Mouse (Mus musculus): ENCODE measurements at regions not wholly inside any gene's neighbourhood (a gene's known extent, or its start where the extent isn't known, plus 50 kb on each side); places are given as distances from the start of the nearest gene placed in this dataset.

DNA sequence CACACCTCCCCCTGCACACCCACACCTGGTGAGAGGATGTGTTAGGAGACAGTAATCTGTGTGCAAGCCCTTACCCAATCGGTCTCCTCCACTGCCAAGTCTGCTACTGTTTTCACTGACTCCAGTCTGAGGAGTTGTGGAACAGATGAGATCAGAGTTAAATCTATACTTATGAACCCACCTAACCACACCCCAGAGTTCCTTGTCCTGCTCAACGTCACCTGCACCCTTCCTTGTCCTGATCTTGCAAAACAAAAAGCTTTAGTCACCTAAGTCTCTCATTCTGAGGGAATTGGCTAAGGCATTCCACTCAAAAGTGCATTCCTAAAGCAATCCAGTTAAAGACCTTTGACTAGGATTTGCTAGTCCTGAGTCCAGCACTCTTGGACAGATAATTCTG is 203.9 kb upstream of the Irx1 start:
- H3K36me3 ChIP-seq (replicated peaks; ENCODE audit: low read length) = no peaks in the 10 kb centered on the region
- TF ChIP-seq GATA1 (IDR thresholded peaks at IDR 0.05; ENCODE audit: borderline replicate concordance, low read length) = no peak
- no peak for TF ChIP-seq FLI1 (IDR thresholded peaks at IDR 0.05; ENCODE audit: low read length)

GRCm38 (mm10) chr13:72183636-72184035 is 220.1 kb upstream of the Irx1 start:
- H3K4me1 ChIP-seq = no peaks in the 10 kb centered on the region
- H3K9me3 ChIP-seq = peaks cover 53% of the 10 kb centered on the region
- no peaks in the 10 kb centered on the region for H3K27me3 ChIP-seq (replicated peaks)
- no peaks in the 10 kb centered on the region for H3K36me3 ChIP-seq (replicated peaks; ENCODE audit: low read length)
- TF ChIP-seq FLI1 (IDR thresholded peaks at IDR 0.05; ENCODE audit: low read length) = no peak
- no peak for TF ChIP-seq GATA1 (IDR thresholded peaks at IDR 0.05; ENCODE audit: borderline replicate concordance, low read length)
- H3K4me3 ChIP-seq (replicated peaks) = no peak overlapping the region

More for the DNA sequence above, 203.9 kb upstream of the Irx1 start:
- Histone ChIP-seq H3K4me3 (replicated peaks) (no peak overlapping the region), H3K27me3 (replicated peaks) (no peaks in the 10 kb centered on the region), H3K4me1 (no peaks in the 10 kb centered on the region), H3K9me3 (peaks cover 29% of the 10 kb centered on the region)

DNA sequence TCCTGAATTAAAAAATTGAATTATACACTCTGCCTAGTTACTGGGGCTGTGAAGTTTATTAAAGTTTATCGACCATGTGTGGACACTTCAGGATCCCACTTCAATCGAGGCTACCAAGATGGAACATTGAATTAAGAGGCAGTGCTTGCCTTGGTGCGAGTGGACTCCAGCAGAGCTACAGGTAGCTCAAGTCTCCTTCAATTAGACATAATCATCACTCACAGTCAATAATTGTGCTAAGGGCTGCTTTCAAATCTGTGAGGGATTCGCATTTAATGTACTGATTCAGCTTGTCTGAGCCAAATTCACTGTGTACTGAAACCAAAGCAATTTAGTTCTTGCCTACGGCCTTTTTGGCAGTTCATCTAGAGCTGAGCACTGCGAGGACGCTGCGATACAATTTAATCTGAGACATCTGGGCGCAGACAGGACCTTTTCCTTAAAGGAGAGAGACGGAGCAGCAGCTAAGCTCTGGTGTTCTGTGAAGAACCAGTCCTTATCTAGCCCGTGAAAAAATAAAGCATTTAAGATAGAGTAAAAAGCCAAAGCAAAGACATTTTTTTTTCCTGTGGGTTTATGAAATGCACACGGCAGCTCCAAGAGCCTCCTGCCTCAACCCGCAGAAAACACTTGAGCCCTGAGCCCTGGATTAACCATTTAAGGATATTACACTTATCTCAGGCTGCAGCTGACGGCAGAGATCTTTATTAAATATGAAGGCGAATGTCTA is 220.8 kb upstream of the Irx1 start:
- peaks cover 53% of the 10 kb centered on the region for H3K9me3 ChIP-seq
- no peaks in the 10 kb centered on the region for H3K4me1 ChIP-seq
- no peaks in the 10 kb centered on the region for H3K27me3 ChIP-seq (replicated peaks)
- TF ChIP-seq FLI1 (IDR thresholded peaks at IDR 0.05; ENCODE audit: low read length) (no peak), GATA1 (IDR thresholded peaks at IDR 0.05; ENCODE audit: borderline replicate concordance, low read length) (no peak)
- H3K4me3 ChIP-seq (replicated peaks) = no peak overlapping the region
- H3K36me3 ChIP-seq (replicated peaks; ENCODE audit: low read length) = no peaks in the 10 kb centered on the region

- H3K9me3 ChIP-seq = peaks cover 53% of the 10 kb centered on the region
- no peaks in the 10 kb centered on the region for H3K36me3 ChIP-seq (replicated peaks; ENCODE audit: low read length)
- H3K4me1 ChIP-seq = no peaks in the 10 kb centered on the region
- H3K27me3 ChIP-seq (replicated peaks) = no peaks in the 10 kb centered on the region
- TF ChIP-seq FLI1 (IDR thresholded peaks at IDR 0.05; ENCODE audit: low read length) (no peak), GATA1 (IDR thresholded peaks at IDR 0.05; ENCODE audit: borderline replicate concordance, low read length) (no peak)
- no peak overlapping the region for H3K4me3 ChIP-seq (replicated peaks)
Measured at GRCm38 (mm10) chr13:72184846-72185118, 221.3 kb upstream of the Irx1 start.

GRCm38 (mm10) chr13:72195881-72196280 is 232.4 kb upstream of the Irx1 start:
- TF ChIP-seq FLI1 (IDR thresholded peaks at IDR 0.05; ENCODE audit: low read length) (no peak), GATA1 (IDR thresholded peaks at IDR 0.05; ENCODE audit: borderline replicate concordance, low read length) (no peak)
- no peak overlapping the region for H3K4me3 ChIP-seq (replicated peaks)
- no peaks in the 10 kb centered on the region for H3K36me3 ChIP-seq (replicated peaks; ENCODE audit: low read length)
- H3K4me1 ChIP-seq = no peaks in the 10 kb centered on the region
- H3K27me3 ChIP-seq (replicated peaks) = no peaks in the 10 kb centered on the region
- H3K9me3 ChIP-seq = peaks cover 42% of the 10 kb centered on the region

GRCm38 (mm10) chr13:72198341-72199105 is 235.0 kb upstream of the Irx1 start:
- Histone ChIP-seq H3K4me3 (replicated peaks) (no peak overlapping the region), H3K9me3 (peaks cover 48% of the 10 kb centered on the region), H3K36me3 (replicated peaks; ENCODE audit: low read length) (no peaks in the 10 kb centered on the region), H3K27me3 (replicated peaks) (no peaks in the 10 kb centered on the region), H3K4me1 (no peaks in the 10 kb centered on the region)
- TF ChIP-seq GATA1 (IDR thresholded peaks at IDR 0.05; ENCODE audit: borderline replicate concordance, low read length) (no peak), FLI1 (IDR thresholded peaks at IDR 0.05; ENCODE audit: low read length) (no peak)

DNA sequence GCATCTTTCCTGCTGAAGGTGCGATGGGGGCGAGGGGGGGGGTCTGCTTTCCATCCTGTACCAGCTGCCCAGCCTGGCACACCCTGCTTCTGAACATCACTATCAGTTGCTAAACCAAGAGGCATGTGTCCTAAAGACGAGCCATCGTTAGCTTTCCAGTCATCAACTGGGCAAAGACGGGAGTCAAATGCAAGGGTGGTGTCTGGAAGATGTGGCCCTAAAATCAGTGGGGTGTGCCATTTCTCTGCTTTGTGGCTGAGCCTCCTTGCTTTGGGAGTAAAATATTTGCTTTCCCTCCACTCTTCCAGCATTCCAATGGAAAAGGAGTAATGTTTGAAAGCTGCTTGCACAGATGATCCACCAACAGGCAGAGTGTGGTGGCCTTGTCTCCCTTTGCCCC is 246.0 kb upstream of the Irx1 start:
- H3K9me3 ChIP-seq = peaks cover 38% of the 10 kb centered on the region
- no peaks in the 10 kb centered on the region for H3K27me3 ChIP-seq (replicated peaks)
- no peaks in the 10 kb centered on the region for H3K36me3 ChIP-seq (replicated peaks; ENCODE audit: low read length)
- H3K4me3 ChIP-seq (replicated peaks) = no peak overlapping the region
- TF ChIP-seq FLI1 (IDR thresholded peaks at IDR 0.05; ENCODE audit: low read length) (no peak), GATA1 (IDR thresholded peaks at IDR 0.05; ENCODE audit: borderline replicate concordance, low read length) (no peak)
- no peaks in the 10 kb centered on the region for H3K4me1 ChIP-seq

GRCm38 (mm10) chr13:72209946-72210456 is 246.5 kb upstream of the Irx1 start:
- peak overlapping the region; percentile 38 for H3K4me3 ChIP-seq (replicated peaks)
- H3K4me1 ChIP-seq = no peaks in the 10 kb centered on the region
- H3K27me3 ChIP-seq (replicated peaks) = no peaks in the 10 kb centered on the region
- H3K36me3 ChIP-seq (replicated peaks; ENCODE audit: low read length) = no peaks in the 10 kb centered on the region
- peaks cover 43% of the 10 kb centered on the region for H3K9me3 ChIP-seq
- TF ChIP-seq GATA1 (IDR thresholded peaks at IDR 0.05; ENCODE audit: borderline replicate concordance, low read length) = no peak
- no peak for TF ChIP-seq FLI1 (IDR thresholded peaks at IDR 0.05; ENCODE audit: low read length)

DNA sequence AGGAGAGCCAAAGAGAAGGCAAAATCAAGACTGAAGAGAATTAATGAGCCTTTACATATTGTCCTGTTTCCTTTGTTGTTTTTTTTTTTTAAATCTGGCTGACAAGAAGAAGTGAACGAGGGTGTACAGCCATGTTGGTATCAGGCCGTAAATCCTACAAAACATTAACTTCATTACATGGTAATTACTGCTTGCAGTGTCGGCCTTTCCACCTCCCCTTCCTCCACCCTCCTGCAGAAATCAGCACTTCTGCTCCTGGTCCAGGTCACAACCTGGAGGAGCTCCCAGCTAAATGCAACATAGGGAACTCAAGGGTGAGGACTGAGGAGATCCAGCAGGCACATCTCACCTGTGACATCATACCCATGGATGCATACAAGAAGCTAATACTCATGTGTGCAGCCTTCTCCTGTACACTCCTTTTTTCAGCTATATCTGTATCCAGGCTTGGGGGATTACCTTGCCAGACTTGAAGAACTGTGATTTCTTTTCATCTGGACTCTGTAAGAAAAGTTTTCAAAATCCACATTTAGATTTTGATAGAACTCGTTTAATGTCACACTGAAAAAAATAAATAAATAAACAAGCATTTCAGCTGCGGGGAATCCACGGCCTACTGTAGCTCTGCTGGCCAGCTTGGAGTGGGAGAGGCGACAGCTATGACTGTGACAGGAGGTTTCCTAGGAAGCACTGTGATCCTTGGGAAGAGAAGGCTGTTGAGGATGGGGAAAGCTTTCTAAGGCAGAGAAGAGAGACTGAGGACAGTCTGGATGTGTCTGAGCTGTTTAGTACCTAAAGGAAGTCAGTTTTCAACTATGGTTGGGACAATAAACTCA is 247.2 kb upstream of the Irx1 start:
- Histone ChIP-seq H3K9me3 (peaks cover 43% of the 10 kb centered on the region), H3K36me3 (replicated peaks; ENCODE audit: low read length) (no peaks in the 10 kb centered on the region), H3K27me3 (replicated peaks) (no peaks in the 10 kb centered on the region), H3K4me1 (no peaks in the 10 kb centered on the region), H3K4me3 (replicated peaks) (no peak overlapping the region)
- TF ChIP-seq GATA1 (IDR thresholded peaks at IDR 0.05; ENCODE audit: borderline replicate concordance, low read length) (no peak), FLI1 (IDR thresholded peaks at IDR 0.05; ENCODE audit: low read length) (no peak)
